Mouse (Mus musculus) bone marrow macrophage, adult 2 months (primary cell): ENCODE data around the gene Mcemp1. TPM values are rescaled to one million over a fixed set of nuclear protein-coding genes. Genes with fewer than 3 reads are reported as not detected.

Experiments used
- H3K27ac ChIP-seq: 2 replicates; pipeline ENCODE4 v1.5.1; 2012; ENCODE audit warnings: low read depth, low read length; ENCODE audit not compliant: insufficient read depth
- H3K4me1 ChIP-seq: 2 replicates; pipeline ENCODE4 v1.6.1; 2012; ENCODE audit warnings: low read length; ENCODE audit not compliant: control insufficient read depth, insufficient read depth
- H3K4me3 ChIP-seq: 2 replicates; pipeline ENCODE4 v1.5.1; 2012; ENCODE audit warnings: mild to moderate bottlenecking, low read length, moderate library complexity; ENCODE audit not compliant: insufficient read depth
- CTCF ChIP-seq: IDR thresholded peaks from 2 replicates; pipeline ENCODE4 v1.5.1; 2012; ENCODE audit warnings: low read depth, mild to moderate bottlenecking, low read length, moderate library complexity
- POLR2A ChIP-seq: IDR thresholded peaks from 2 replicates; pipeline ENCODE4 v1.6.1; 2012; ENCODE audit warnings: mild to moderate bottlenecking, low read depth, low read length, borderline replicate concordance
- polyA plus RNA-seq: library from polyadenylated mRNA; stranded (reverse); fragments of >200 nt; gene quantifications from 2 replicates; pipeline ENCODE4 v1.2.4, GENCODE M21; 2012; ENCODE audit not compliant: missing spikeins, insufficient read depth, insufficient read length

Mcemp1 gene
- polyA plus RNA-seq, 1 experiment = 2.0 TPM

DNA sequence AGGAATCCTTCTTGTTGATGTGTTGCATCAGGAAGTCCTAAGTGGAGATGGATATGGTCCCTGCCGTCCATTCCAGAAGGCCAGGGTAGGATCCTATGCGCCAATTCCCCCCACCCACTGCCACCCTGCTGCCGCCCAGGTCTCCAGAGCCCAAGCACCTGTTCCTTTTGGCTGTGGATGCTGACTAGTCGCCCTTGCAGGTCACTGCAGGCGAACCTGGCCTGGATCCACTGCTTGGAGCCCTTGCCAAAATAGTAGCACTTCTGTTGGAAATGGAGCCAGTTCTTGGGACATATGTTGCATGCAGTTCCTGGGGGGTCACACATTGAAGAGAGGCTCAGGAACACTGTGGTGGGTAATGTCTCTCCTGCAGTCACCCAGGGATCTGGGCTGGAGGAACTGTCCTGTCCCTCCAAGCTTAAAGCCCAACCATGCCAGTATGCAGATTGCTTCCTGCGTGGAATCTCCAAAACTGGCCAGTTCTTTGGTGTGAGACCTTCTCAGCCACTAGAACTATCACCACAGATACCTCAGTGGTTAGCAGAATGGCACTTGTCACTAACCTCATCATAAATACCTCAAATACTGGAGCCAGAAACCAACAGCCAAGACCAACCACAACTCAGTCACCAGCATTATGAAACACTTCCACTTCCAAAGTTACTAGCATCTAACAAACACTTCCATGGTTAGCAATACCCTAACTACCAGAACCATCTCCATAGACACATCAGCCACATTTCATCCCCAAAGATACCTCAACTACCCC, 18.0 kb downstream of the Mcemp1 start:
- Histone ChIP-seq H3K27ac (no peak overlapping the region), H3K4me1 (no peaks in the 10 kb centered on the region), H3K4me3 (no peak overlapping the region)
- no peak for TF ChIP-seq CTCF
- no peak for TF ChIP-seq POLR2A

DNA sequence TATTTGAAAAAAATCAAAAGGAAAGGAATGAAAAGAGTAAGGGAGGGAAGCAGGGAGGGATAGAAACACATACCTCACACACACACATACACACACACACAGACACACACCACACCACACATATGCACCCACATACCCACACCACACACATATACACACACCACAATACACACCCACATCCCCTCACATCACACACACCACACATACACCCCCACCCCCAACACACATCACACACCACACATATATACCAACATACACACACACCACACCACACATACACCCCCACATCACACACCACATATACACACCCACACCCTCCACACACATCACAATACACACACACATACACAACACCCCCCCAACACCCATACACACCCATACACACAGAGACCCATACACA, 19.0 kb downstream of the Mcemp1 start:
- no peak overlapping the region for H3K27ac ChIP-seq
- H3K4me1 ChIP-seq = no peaks in the 10 kb centered on the region
- no peak overlapping the region for H3K4me3 ChIP-seq
- TF ChIP-seq CTCF (no peak), POLR2A (no peak)

DNA sequence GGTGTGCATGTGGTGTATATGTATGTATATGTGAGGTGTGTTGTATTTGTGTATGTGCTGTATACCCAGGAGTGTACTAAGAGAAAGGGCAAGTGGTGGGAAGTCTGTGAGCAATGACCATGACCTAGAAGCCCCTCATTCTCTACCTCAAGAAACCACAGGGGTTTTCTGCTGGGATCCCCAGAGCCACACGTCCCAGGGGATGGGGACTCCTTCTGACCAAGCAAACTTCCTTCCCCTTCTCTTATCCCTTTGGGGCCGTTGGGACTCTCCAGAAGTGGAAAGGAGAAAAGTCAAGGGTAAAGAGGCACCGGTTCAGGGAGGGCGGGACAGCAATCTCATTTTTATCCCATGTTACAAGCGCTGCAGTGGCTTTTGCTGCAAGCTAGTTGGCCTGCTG, 19.9 kb downstream of the Mcemp1 start:
- Histone ChIP-seq H3K27ac (no peak overlapping the region), H3K4me3 (no peak overlapping the region), H3K4me1 (no peaks in the 10 kb centered on the region)
- TF ChIP-seq POLR2A = no peak
- no peak for TF ChIP-seq CTCF

DNA sequence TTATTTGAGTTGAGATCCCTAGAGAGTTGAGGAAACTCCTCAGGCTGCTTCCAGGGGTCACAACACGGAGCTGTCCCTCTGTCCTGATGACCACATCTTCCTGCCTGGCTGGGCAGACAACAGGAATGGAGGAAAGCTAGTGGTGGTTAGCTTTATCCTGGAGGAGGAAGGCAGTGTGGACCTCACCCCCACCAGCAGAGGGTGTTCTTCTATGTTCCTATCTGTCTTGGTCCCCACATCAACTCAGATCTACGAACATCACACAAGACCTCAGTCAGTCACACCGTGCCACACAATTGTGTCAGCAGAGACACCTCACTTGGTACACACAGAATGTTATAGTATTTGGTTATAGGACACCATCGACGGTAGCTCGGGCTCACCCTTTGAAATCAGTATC, 22.0 kb downstream of the Mcemp1 start:
- Histone ChIP-seq H3K4me1 (no peaks in the 10 kb centered on the region), H3K4me3 (no peak overlapping the region), H3K27ac (no peak overlapping the region)
- TF ChIP-seq CTCF (no peak), POLR2A (no peak)

DNA sequence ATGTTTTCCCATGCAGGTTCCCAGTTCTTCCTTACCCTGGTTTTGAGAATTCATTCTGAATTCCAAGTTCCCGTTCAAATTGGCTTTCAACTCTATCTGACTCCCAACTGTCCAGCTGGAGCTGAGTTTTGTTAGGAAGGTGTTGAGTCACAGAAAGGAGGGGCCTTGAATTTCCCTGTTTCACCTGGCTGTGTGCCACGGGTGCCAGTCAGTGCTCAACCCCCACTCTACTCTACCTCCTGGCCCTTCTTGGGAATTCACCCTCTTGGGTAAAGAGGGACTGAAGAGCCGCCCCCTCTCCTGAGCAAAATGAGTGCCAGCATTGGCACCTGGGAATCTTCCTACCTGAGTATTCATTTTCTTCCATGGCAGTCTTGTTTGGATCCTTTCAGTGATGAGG, 25.2 kb downstream of the Mcemp1 start:
- TF ChIP-seq POLR2A (no peak), CTCF (no peak)
- no peak overlapping the region for H3K4me3 ChIP-seq

DNA sequence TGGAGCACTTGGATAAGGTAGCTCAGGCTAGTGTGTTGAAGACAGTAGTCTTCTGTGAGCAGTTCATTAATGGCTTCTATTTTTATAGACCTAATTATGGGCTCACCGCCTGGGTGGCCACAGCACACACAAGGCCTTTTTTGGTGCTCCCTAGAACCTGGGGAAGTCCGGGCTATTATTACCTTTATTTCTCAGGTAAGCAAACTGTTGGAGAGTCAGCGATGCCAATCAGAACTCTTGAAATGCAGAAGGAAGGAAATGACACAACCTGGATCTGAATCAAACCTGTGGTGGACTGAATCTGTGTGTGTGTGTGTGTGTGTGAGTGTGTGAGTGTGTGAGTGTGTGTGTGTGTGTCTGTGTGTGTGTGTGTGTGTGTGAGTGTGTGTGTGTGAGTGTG, 28.6 kb downstream of the Mcemp1 start, which contains the start of gene Fcer2a:
Gene Fcer2a, minus strand, starts transcription at position 55 of the 400 bp plus-strand sequence.
- Histone ChIP-seq H3K27ac (no peak within 1 kb of the TSS), H3K4me1 (no peaks in the 10 kb centered on the region), H3K4me3 (no peak within 1 kb of the TSS)
- no peak for TF ChIP-seq CTCF
- no peak for TF ChIP-seq POLR2A

More for the DNA sequence above, 25.2 kb downstream of the Mcemp1 start:
- Histone ChIP-seq H3K4me1 (no peaks in the 10 kb centered on the region), H3K27ac (no peak overlapping the region)

DNA sequence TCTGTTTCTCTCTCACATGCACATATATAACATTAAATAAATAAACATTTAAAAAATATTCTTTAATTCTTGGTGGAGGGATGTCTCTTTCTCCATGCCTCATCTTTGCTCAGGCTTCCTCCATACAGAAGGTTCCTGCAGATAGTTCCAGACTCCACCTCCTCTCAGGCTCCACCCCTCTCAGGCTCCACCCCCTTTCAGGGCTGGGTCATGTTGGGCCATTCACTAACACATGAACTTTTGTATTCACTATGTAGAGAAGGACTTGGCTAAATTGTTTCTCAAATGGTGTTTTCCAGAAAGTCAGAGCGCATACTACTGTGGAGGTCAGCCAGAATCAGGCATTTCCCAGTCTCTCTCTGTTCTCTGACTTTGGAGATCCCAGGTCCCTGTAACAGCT, 35.9 kb downstream of the Mcemp1 start:
- H3K27ac ChIP-seq = no peak overlapping the region
- H3K4me1 ChIP-seq = no peaks in the 10 kb centered on the region
- TF ChIP-seq CTCF (no peak), POLR2A (no peak)
- H3K4me3 ChIP-seq = no peak overlapping the region

DNA sequence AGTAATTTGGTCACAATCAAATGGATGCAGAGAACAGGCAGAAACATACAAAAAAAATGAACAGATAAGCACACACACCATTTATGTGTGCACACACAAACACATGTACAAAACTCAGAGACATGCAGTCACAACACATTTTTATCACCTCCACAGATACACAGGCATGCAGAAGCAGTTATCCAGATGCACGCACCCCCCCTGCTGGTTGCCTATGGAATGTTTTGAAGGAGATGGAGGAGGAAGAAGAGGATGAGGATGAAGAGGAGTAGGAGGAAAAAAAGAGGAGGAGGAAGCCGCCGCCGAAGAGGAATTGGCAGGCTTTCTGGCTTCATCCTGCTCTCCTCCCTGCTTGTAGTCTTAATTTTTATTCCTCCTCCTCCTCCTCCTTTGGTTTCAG, 40.2 kb downstream of the Mcemp1 start:
- no peak overlapping the region for H3K27ac ChIP-seq
- no peak for TF ChIP-seq POLR2A
- TF ChIP-seq CTCF = peak; percentile 30; the same call in 1 of the 2 replicates
- H3K4me3 ChIP-seq = no peak overlapping the region
- peaks cover 3% of the 10 kb centered on the region for H3K4me1 ChIP-seq

DNA sequence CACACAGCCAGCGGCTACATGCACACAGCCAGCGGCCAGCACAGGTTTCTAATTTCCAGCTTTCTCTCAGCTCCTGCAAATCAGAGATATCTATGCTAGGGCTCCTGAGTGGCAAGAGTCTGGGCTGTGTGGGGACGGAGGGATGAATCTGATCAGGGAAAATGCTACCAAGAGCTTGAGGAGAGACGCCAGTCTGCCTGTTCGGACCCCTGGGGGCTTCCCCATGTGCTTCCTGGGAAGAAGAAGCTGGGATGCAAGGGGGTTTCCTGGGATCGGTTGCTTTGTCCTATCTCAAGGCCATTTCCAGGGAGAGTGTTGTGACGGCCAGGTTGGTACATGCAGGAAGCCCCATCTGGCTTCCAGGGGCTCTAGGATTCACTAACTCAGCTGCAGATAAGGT, 42.1 kb downstream of the Mcemp1 start:
- H3K4me1 ChIP-seq = peaks cover 18% of the 10 kb centered on the region
- TF ChIP-seq CTCF (no peak), POLR2A (no peak)
- no peak overlapping the region for H3K4me3 ChIP-seq
- no peak overlapping the region for H3K27ac ChIP-seq

DNA sequence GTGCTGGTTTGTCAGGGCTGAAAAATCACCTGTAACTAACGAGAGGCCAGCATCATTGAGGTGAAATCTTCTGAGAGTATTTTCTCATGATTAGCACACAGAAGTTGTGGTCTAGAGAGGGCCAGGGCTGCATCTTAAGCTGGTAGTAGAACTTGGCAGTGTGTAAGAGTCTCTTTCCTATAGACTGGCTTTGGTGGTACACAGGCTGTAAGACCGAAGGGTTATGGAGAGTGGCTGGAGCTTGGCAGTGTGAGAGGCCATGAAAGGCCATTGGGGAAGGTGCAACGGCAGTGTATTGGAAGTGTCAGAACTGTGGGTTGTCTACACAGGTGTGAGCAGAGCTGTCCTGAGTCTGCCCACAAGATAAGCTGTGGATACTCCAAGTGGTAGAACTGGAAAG, 44.8 kb downstream of the Mcemp1 start:
- Histone ChIP-seq H3K4me3 (no peak overlapping the region), H3K4me1 (peaks cover 19% of the 10 kb centered on the region), H3K27ac (no peak overlapping the region)
- TF ChIP-seq CTCF = no peak
- no peak for TF ChIP-seq POLR2A
